Mouse (Mus musculus): ENCODE results near the gene Gm5460. TPM values are rescaled to one million over a fixed set of nuclear protein-coding genes. Genes with fewer than 3 reads are reported as not detected.

Gm5460 gene
- polyA plus RNA-seq, 1 experiment from 2014 or later = not detected

DNA sequence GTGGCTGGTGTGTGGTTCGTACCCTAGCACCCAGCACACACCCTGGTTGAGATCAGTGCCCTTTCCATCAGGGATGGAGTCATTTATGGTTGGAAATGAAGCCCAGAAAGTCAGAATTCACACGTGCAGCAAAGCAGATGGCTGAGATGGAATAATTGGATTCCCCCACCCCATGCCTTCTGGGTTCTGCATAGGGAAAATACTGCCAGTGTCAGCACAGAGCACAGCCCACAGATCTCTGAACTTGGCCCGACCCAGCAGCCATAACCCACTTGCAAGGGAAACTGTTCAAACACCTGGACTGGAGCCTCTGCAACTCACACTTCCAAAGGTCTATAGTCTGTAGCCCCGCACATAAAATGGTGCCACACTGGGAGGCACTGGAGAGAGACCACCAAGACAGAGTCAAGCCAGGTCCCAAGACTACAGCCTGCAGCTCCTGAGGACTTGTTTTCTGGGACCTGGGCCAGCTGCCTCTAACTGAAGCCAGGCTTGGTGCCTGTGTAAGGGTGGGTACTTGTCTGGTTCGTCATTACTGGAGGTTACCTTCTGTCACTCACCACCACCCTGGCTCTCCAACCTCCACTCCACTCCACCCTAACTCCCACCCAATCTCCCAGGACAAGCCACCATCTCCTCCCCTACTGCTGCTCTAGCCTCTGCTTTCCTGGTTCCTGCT lies 33.7 kb downstream of the Gm5460 start:
- no peak overlapping the region for H3K9ac ChIP-seq (replicated peaks; ENCODE audit: low read depth, low read length)
- H3K4me2 ChIP-seq (ENCODE audit: low read length) = no peak overlapping the region
- no peaks in the 10 kb centered on the region for H3K9me3 ChIP-seq (ENCODE audit: control insufficient read depth, low read length)
- H3K36me3 ChIP-seq (ENCODE audit: control insufficient read depth, insufficient read depth) = no peaks in the 10 kb centered on the region
- H3K4me1 ChIP-seq (replicated peaks; ENCODE audit: control insufficient read depth, insufficient read depth, low read length) = peaks cover 8% of the 10 kb centered on the region
- H3K4me3 ChIP-seq (replicated peaks; ENCODE audit: low read length) = no peak overlapping the region
- 56% methylated on average over 5 of the region's 5 CpGs for WGBS
- H3K27me3 ChIP-seq (replicated peaks; ENCODE audit: control insufficient read depth, insufficient read depth, low read length) = no peaks in the 10 kb centered on the region
- peak overlapping the region; percentile 57 for H3K27ac ChIP-seq (ENCODE audit: low read length)
- peak; percentile 88 for ATAC-seq

- ATAC-seq = no peak
- no peak within 1 kb of the TSS for H3K27ac ChIP-seq (ENCODE audit: low read length)
- H3K4me2 ChIP-seq (ENCODE audit: low read length) = no peak within 1 kb of the TSS
- H3K27me3 ChIP-seq (replicated peaks; ENCODE audit: control insufficient read depth, insufficient read depth, low read length) = no peaks in the 10 kb centered on the region
- no peak within 1 kb of the TSS for H3K4me3 ChIP-seq (replicated peaks; ENCODE audit: low read length)
- H3K36me3 ChIP-seq (ENCODE audit: control insufficient read depth, insufficient read depth) = no peaks in the 10 kb centered on the region
- WGBS = 92% methylated on average over 6 of the region's 6 CpGs
- no peaks in the 10 kb centered on the region for H3K9me3 ChIP-seq (ENCODE audit: control insufficient read depth, low read length)
- peaks cover 8% of the 10 kb centered on the region for H3K4me1 ChIP-seq (replicated peaks; ENCODE audit: control insufficient read depth, insufficient read depth, low read length)
- no peak within 1 kb of the TSS for H3K9ac ChIP-seq (replicated peaks; ENCODE audit: low read depth, low read length)
These were observed 36.0 kb downstream of the Gm5460 start, which contains the start of gene Antxrl for GRCm38 (mm10) chr14:34052516-34052915. TSS of gene Antxrl (plus strand) at chr14:34052707.

DNA sequence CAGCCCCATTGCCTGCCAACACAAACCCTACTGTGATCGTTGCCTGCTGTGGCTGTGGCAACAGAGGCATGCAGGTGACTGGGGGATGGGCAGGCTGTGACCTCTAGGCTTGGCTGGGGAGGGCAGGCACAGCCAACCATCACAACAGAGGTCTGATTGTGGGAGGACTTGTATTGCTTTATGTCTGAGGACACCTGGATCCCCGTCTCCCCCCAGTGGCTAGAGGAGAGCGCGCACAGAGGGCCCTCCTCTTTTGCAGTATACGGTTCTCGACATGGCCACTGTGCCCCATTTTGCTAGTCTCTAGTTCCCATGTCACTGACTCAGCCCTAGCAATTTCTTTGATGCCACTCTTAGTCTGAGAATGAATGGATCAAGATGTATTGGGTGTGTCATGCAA lies 55.1 kb downstream of the Gm5460 start:
- Histone ChIP-seq H3K4me2 (ENCODE audit: low read length) (no peak overlapping the region), H3K36me3 (ENCODE audit: control insufficient read depth, insufficient read depth) (no peaks in the 10 kb centered on the region), H3K27ac (ENCODE audit: low read length) (no peak overlapping the region), H3K4me3 (replicated peaks; ENCODE audit: low read length) (no peak overlapping the region), H3K27me3 (replicated peaks; ENCODE audit: control insufficient read depth, insufficient read depth, low read length) (no peaks in the 10 kb centered on the region), H3K4me1 (replicated peaks; ENCODE audit: control insufficient read depth, insufficient read depth, low read length) (no peaks in the 10 kb centered on the region), H3K9ac (replicated peaks; ENCODE audit: low read depth, low read length) (no peak overlapping the region), H3K9me3 (ENCODE audit: control insufficient read depth, low read length) (no peaks in the 10 kb centered on the region)
- WGBS = 70% methylated on average over 6 of the region's 6 CpGs
- ATAC-seq = no peak

DNA sequence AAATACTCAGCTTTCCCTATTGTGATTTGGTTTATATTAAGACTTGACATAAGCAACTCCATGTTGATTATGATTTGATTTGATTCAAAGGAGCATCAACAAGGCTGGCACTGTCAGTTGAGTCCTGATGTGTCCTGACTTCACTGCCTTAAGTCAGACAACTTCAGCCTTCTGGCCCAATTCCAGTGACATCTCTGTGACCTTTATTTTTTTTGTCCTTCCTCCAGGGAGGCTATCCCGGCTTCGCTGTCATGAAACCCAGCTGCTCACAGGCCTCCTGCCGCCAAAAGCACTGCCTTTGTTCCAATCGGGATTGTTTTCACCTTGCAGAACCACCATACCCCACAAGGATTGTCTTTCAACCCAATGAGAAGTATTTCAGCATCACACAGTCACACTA lies 58.8 kb downstream of the Gm5460 start:
- ATAC-seq = no peak
- Histone ChIP-seq H3K4me3 (replicated peaks; ENCODE audit: low read length) (no peak overlapping the region), H3K36me3 (ENCODE audit: control insufficient read depth, insufficient read depth) (no peaks in the 10 kb centered on the region), H3K27ac (ENCODE audit: low read length) (no peak overlapping the region), H3K4me2 (ENCODE audit: low read length) (no peak overlapping the region), H3K4me1 (replicated peaks; ENCODE audit: control insufficient read depth, insufficient read depth, low read length) (no peaks in the 10 kb centered on the region), H3K27me3 (replicated peaks; ENCODE audit: control insufficient read depth, insufficient read depth, low read length) (no peaks in the 10 kb centered on the region), H3K9me3 (ENCODE audit: control insufficient read depth, low read length) (no peaks in the 10 kb centered on the region), H3K9ac (replicated peaks; ENCODE audit: low read depth, low read length) (no peak overlapping the region)
- WGBS = 38% methylated on average over 4 of the region's 4 CpGs

DNA sequence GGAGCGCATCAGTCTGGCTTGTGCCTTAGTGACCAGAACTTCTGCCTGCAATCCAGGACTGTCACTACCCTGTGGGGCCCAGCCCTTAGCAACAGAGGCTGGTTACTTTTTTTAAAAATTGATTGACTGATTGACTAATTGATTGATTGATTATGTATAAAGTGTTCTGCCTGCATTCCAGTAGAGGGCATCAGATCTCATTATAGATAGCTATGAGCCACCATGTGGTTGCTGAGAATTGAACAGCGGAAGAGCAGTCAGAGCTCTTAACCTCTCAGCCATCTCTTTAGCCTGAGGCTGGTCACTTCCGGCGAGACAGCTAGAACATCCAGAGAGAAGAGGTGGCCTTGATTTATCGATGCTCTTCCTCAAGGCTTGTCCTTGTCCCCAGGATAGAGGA lies 60.7 kb downstream of the Gm5460 start:
- H3K4me2 ChIP-seq (ENCODE audit: low read length) = no peak overlapping the region
- WGBS = 77% methylated on average over 5 of the region's 5 CpGs
- no peak overlapping the region for H3K9ac ChIP-seq (replicated peaks; ENCODE audit: low read depth, low read length)
- ATAC-seq = no peak
- no peaks in the 10 kb centered on the region for H3K36me3 ChIP-seq (ENCODE audit: control insufficient read depth, insufficient read depth)
- H3K4me1 ChIP-seq (replicated peaks; ENCODE audit: control insufficient read depth, insufficient read depth, low read length) = no peaks in the 10 kb centered on the region
- H3K27me3 ChIP-seq (replicated peaks; ENCODE audit: control insufficient read depth, insufficient read depth, low read length) = no peaks in the 10 kb centered on the region
- no peak overlapping the region for H3K27ac ChIP-seq (ENCODE audit: low read length)
- H3K4me3 ChIP-seq (replicated peaks; ENCODE audit: low read length) = no peak overlapping the region
- no peaks in the 10 kb centered on the region for H3K9me3 ChIP-seq (ENCODE audit: control insufficient read depth, low read length)

DNA sequence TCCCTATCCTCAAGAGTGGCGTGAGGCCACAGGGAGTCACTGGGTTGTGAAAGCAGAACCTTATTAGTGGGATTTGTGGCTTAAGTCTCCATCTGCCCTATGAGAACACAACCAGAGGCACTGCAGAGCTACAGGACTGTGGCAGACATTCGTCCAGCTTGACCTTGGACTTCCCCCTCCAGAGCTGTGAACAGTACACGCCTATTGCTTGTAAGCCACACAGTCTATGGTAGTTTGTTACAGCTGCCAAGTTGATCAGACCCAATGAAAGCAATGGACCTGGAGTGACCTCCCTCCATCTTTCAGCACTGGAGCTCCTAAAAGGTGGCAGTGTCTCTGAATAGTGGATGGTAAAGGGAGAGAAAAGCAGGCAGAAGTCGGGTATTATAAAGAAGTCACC lies 61.7 kb downstream of the Gm5460 start:
- ATAC-seq = no peak
- 72% methylated on average over 4 of the region's 4 CpGs for WGBS

DNA sequence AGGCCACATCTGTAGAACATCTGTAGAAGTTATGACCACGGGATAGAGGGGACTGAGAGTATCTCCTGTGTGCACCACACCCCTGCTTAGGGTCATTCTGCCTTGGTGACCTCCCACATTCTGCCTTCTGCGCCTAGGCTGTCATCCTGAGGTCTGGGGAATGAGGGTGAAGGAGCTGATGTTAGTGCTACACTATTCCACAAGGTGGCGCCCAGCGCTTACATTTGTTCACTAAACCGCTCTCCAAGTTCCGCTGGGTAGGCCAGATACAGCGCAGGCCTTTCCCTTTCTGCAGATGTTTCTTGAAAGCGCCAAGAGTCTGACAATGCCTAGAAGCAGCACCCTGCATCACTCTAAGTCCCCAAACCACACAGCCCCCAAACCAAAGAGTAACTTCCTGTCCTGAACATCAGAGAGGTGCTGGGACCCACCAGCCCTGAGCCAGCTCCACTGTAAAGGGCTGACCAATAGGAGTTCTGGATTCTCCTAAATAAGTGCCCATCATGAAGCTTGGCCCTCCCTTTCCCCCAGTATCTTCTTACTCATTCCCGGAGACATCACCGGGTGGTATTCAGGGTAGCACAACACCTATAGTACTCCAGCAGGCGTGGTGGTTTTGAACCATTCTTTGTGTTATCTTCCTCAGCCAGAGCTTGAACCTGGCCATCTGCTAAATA lies 63.9 kb downstream of the Gm5460 start:
- 12% methylated on average over 11 of the region's 11 CpGs for WGBS
- peak; percentile 81 for ATAC-seq
- no peaks in the 10 kb centered on the region for H3K9me3 ChIP-seq (ENCODE audit: control insufficient read depth, low read length)

More for the DNA sequence above, 61.7 kb downstream of the Gm5460 start:
- Histone ChIP-seq H3K4me1 (replicated peaks; ENCODE audit: control insufficient read depth, insufficient read depth, low read length) (no peaks in the 10 kb centered on the region), H3K9ac (replicated peaks; ENCODE audit: low read depth, low read length) (no peak overlapping the region), H3K36me3 (ENCODE audit: control insufficient read depth, insufficient read depth) (no peaks in the 10 kb centered on the region), H3K4me2 (ENCODE audit: low read length) (no peak overlapping the region), H3K27ac (ENCODE audit: low read length) (no peak overlapping the region), H3K4me3 (replicated peaks; ENCODE audit: low read length) (no peak overlapping the region), H3K27me3 (replicated peaks; ENCODE audit: control insufficient read depth, insufficient read depth, low read length) (no peaks in the 10 kb centered on the region), H3K9me3 (ENCODE audit: control insufficient read depth, low read length) (no peaks in the 10 kb centered on the region)

GRCm38 (mm10) chr14:34085731-34086130 lies 69.2 kb downstream of the Gm5460 start, which contains the start of gene Anxa8:
TSS of gene Anxa8 (plus strand) at chr14:34085981.
- H3K27me3 ChIP-seq (replicated peaks; ENCODE audit: control insufficient read depth, insufficient read depth, low read length) = no peaks in the 10 kb centered on the region
- no peak for ATAC-seq
- 74% methylated on average over 4 of the region's 4 CpGs for WGBS

More for the DNA sequence above, 63.9 kb downstream of the Gm5460 start:
- H3K9ac ChIP-seq (replicated peaks; ENCODE audit: low read depth, low read length) = no peak overlapping the region
- H3K4me2 ChIP-seq (ENCODE audit: low read length) = no peak overlapping the region
- H3K4me1 ChIP-seq (replicated peaks; ENCODE audit: control insufficient read depth, insufficient read depth, low read length) = no peaks in the 10 kb centered on the region
- no peak overlapping the region for H3K27ac ChIP-seq (ENCODE audit: low read length)
- no peaks in the 10 kb centered on the region for H3K36me3 ChIP-seq (ENCODE audit: control insufficient read depth, insufficient read depth)
- H3K27me3 ChIP-seq (replicated peaks; ENCODE audit: control insufficient read depth, insufficient read depth, low read length) = no peaks in the 10 kb centered on the region
- no peak overlapping the region for H3K4me3 ChIP-seq (replicated peaks; ENCODE audit: low read length)

GRCm38 (mm10) chr14:34086806-34087205 lies 70.2 kb downstream of the Gm5460 start:
- Histone ChIP-seq H3K9ac (replicated peaks; ENCODE audit: low read depth, low read length) (no peak overlapping the region), H3K9me3 (ENCODE audit: control insufficient read depth, low read length) (no peaks in the 10 kb centered on the region)
- WGBS = 72% methylated on average over 4 of the region's 4 CpGs

More at GRCm38 (mm10) chr14:34085731-34086130, 69.2 kb downstream of the Gm5460 start, which contains the start of gene Anxa8:
- no peak within 1 kb of the TSS for H3K9ac ChIP-seq (replicated peaks; ENCODE audit: low read depth, low read length)
- H3K4me3 ChIP-seq (replicated peaks; ENCODE audit: low read length) = no peak within 1 kb of the TSS
- no peak within 1 kb of the TSS for H3K27ac ChIP-seq (ENCODE audit: low read length)
- no peak within 1 kb of the TSS for H3K4me2 ChIP-seq (ENCODE audit: low read length)
- H3K4me1 ChIP-seq (replicated peaks; ENCODE audit: control insufficient read depth, insufficient read depth, low read length) = no peaks in the 10 kb centered on the region
- no peaks in the 10 kb centered on the region for H3K36me3 ChIP-seq (ENCODE audit: control insufficient read depth, insufficient read depth)
- no peaks in the 10 kb centered on the region for H3K9me3 ChIP-seq (ENCODE audit: control insufficient read depth, low read length)

More at GRCm38 (mm10) chr14:34086806-34087205, 70.2 kb downstream of the Gm5460 start:
- Histone ChIP-seq H3K4me2 (ENCODE audit: low read length) (no peak overlapping the region), H3K36me3 (ENCODE audit: control insufficient read depth, insufficient read depth) (no peaks in the 10 kb centered on the region), H3K27me3 (replicated peaks; ENCODE audit: control insufficient read depth, insufficient read depth, low read length) (no peaks in the 10 kb centered on the region), H3K27ac (ENCODE audit: low read length) (no peak overlapping the region), H3K4me1 (replicated peaks; ENCODE audit: control insufficient read depth, insufficient read depth, low read length) (no peaks in the 10 kb centered on the region), H3K4me3 (replicated peaks; ENCODE audit: low read length) (no peak overlapping the region)
- ATAC-seq = no peak

All from forebrain, embryonic 16.5 days (tissue).